Mouse (Mus musculus) frontal cortex, adult (tissue): ENCODE measurements at regions not wholly inside any gene's neighbourhood (a gene's known extent, or its start where the extent isn't known, plus 50 kb on each side); places are given as distances from the start of the nearest gene placed in this dataset.

Source experiments
- ATAC-seq: cut with Nextera tagmentation; 2 replicates; pipeline ENCODE4 v1.9.2; 2017; ENCODE audit warnings: mild to moderate bottlenecking, moderate library complexity, mixed read lengths; ENCODE audit not compliant: low TSS enrichment

DNA sequence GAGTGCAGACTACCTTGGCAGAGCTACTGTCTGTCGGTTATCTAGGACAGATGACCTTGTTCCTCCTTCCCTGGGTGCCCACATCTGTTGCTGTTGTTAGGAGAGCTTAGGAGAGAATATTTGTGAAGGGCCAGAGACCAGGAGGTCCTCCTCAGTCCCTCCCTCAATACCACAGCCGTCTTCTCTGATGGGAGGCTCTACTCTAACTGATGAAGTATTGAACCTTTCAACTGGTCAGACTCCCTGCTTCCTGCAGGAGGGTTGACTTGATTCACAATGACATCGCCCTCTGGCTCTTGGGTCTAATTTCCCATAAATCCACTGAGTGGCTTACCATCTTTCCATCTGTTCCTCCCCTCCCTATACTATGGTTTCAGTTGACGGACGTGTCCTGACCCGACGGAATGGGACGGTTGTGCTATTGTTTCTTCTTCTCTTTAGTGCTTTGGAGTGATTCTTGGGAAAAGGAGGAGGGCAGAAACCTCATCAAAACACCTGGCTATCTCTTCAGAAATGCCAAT, 253.3 kb downstream of the Cd83 start:
- no peak for ATAC-seq

DNA sequence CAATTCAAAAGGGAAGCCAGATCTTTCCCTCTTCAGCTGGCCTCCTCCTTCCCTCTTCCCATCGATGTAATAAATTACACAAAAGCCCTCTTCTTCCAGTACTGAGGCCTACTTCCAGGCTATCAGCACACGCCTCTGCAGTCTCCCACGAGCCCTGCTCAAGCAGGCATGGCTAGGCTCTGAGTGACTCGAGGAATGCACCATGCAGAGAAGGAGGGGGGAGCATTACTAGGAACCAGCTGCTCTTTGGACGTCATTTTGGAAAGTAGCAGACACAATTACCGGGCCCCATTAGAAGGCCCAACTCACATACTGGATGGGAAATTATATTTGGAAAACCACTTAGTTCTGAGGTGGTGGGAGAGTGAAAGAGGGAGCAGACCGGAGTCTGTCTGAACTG, 253.7 kb downstream of the Cd83 start:
- peak; percentile 69; the same call in 1 of the 2 replicates for ATAC-seq

DNA sequence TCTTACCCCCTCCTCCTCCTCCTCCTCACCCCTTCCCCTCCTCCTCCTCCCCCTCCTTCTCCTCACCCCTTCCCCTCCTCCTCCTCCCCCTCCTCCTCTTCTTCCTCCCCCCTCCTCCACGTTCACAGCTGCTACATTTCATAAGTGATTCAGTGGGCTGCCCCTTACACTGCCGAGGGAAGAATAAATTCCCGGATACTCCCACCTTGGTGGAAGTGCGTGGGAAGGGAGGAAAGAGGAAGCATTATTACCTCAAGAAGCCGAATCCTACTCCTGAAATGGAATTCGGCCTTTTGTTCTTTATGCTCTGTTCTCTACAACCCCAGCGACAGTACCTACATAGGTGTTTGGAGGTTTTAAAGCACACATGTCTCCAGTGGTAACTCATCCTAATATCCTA, 256.1 kb downstream of the Cd83 start:
- no peak for ATAC-seq

DNA sequence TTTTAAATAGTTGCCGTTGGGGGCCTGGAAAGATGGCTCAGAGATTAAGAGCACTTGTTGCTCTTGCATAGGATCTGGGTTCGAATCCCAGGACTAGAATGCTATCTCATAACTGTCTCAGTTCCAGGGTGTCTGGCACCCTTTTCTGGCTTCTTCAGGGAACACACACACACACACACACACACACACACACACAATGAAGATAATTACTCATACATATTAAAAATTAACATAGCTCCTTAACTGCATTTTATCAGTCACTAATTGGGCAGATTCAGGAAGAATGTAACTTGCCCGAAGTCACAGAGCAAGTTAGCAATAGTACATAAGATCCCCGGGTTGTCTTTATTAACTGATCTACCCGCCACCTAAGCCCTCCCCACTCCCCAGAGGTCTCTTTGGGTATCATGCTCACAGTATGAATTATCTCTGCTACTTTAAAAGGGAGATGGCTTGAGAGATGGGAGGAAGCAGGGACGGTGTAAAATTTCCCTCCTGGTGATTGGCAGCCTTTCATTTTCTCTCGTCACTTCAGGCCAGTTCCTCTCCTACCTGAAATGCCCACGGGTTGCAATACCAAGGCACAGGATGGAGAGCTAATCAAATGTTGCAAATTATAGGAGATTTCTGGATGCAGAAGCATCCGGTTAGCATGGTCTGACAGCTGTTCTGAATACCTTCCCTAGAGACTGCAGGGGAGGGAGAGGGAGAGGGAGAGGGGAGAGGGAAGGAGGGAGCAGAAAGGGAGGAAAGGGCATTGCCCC, 258.3 kb downstream of the Cd83 start:
- no peak for ATAC-seq

DNA sequence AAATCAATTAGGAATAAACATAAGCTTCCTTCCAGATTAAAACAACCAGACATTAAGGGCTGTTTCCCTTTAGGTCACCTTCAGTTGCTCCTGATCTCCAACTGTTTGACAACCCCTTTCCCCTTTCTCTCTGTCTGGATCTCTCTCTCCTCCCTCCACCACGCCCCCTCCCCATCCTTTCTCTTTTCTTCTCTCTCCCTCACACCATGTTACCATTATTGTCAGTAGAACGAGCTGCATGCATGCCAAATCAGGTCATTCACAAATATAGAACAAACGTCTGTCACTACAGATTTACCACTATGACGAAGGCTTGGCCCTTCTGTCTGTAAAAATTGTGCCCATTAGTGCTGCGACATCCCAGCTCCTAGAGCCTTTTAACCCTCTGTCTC, 258.9 kb downstream of the Cd83 start:
- ATAC-seq = no peak

DNA sequence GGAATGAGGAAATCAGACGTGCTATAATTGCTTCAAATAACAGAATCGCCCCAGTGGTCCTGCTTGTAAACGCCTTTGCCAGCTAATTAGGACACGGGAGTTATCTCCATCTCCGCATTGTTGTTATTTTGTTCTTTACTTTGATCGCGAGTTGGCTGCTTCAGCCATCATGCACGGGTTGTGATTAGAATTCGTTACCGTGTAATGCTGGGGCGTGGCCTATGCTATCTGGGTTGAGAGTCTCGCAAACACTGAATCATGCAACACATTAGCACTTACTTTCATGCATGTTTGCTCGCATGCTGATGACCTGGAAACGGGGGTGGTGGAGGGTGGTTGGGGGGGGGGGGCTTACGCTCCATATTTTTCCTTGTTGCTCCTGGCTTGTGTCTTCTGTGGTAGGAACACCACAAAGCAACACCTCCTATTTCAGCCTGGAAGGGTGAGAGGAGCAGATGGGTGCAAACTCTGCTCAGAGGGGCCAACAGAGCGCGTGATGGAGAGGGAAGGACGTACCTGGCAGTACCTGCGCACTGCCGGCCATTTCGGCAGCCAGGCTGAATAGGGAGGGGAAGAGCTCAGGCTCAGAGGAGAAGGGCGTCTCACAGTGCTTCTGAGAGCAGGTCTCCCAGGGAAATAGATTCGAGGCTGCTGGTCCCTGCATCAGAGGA, 260.1 kb downstream of the Cd83 start:
- no peak for ATAC-seq

DNA sequence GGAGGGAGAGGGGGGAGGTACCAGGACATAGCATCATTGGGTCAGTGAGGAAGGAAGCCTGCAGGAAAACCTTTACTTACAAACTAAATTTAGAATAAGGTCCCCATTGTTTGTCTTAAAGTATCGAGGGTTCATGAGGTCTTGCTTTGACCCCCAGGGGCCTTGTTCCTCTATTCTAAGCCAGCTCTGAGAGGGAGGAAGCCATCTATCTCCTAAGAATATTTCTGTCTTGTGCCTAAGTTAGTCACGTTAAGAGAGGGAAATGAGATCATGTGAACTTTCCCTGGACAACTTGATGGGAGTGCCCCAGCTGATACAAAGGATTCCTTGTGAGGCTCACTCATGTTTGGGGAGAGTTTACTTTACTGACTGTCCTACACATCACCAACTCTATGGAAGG, 261.9 kb downstream of the Cd83 start:
- ATAC-seq = no peak

DNA sequence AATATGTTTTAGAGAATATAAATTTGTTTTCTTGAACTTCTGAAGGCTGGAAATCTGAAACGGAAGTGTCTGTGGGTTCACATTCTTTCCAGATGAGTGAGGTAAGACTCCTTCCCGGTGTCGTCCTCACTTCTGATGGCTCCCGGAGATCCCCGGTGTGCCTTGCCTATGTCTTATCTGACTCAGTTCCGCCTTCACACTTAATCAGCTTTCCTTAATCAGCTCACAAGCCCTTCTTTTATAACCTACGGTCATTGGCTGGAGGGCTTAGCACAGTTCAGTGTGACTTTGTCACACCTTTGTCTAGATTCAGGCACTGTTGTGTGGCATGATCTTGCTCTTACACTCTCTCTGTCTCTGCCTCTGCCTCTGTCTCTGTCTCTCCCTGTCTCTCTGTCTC, 269.6 kb downstream of the Cd83 start:
- no peak for ATAC-seq

DNA sequence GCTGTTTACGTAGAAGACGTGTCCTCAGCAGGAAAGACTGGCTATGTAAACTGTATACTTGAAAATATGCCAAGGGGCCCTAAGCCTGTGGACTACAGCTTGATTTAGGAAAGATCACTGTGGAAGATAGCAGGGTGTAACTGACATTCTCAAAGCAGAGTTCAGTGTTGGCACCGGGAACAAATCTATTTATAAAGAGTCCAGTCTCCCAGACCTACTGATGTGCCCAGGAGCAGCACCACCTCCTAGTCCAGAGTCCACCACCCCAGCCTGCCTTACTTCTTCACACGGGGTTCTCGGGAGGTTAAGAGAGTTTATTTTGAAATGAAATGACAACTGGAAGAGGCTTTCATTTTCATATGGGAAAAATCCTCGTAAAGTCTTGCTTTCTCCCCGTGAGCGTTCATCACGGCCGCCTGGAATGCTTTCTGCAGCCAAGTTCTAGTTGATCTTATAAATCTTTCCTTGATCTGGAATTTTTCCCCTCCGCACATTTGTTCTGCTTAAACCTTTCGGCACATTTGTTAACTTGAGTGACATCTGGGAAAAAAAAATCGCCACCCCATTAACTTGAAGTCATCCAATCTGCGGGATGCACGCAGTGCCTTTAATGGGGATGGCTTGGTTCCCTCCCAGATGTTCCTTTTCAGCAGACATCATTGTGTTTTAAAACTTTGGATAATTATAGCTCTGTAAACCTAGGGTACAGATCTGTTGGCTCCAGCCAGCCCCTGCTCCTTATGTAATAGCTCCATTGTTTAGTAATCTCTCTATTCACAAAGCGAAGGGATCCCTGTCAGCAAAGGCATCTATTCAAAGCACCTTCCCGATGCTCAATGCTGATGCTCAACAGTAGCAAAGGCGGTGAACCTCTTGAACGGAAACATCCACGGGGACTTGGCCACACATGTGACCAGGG, 271.3 kb downstream of the Cd83 start:
- ATAC-seq = peak; percentile 62

DNA sequence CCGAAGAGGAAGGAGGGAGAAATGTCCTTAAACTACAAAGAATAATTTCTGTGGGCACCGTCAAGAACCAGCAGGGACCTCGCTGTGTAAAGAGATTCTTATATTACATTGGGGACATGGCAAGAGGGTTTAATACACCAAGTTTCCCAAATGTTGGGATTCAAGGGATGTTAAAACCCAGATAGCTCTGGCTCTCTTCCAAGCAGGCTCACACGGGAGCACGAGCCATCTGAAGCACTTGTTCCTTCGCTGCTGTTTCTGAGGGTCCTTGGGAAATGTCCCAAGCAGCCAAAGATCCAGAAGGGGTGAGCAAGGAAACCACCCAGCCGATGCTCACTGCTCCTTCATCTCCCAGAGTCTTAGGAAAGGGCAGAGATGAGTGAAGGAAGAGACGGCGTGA, 272.1 kb downstream of the Cd83 start:
- no peak for ATAC-seq

DNA sequence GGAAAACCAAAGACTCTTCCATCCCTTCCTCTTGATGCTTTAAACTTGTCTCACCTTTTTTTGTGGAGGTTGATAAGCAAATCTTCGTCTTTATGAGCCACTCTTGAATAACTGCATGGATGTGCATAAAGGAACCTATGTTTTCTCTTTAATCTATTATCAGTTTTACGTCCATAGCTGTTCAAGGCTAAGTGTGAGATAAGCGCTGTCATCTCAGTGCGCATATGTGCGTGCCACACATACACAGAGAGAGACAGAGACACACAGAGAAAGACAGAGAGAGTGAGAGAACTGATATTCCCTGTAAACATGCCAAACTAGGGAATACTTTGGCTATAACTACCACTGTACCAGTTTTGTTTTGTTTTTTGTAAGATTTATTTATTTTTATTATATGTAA, 273.0 kb downstream of the Cd83 start:
- ATAC-seq = no peak

DNA sequence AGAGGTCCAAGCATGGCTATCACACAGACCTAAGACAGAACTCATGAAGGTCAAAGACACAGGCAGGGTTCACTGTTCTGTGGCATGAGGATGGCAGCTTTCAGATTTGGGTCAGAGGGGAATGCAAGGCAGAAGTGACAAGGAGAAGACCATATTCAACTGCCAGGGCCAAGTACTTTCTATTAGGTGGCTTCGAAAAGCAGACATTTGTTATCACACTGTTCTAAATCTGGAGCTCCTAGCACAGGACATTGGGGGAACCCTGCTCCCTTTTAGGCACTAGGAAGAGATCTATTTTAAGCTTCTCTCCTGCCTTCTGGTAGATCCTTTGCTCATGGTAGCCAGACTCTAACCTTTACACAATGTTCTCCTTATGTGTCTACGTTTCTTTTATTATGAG, 273.7 kb downstream of the Cd83 start:
- no peak for ATAC-seq

DNA sequence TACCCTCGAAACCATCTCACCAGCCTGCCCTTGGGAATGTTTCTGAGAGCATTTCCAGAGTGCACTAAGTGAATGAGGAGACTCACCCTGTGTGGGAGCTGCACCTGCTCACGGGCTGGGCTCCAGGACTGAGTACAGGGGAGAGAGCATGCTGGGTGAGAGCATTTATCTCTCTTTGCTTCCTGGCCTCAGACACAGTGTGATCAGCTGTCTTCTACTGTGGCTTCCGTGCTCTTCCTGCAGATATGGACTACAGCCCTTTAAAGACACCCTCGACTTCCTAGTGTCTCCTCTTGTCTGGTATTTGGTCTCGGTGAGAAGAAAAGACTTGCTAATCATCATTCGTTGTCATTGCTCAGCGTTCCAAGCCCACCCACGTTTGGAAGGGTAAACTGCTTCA, 274.9 kb downstream of the Cd83 start:
- ATAC-seq = no peak

DNA sequence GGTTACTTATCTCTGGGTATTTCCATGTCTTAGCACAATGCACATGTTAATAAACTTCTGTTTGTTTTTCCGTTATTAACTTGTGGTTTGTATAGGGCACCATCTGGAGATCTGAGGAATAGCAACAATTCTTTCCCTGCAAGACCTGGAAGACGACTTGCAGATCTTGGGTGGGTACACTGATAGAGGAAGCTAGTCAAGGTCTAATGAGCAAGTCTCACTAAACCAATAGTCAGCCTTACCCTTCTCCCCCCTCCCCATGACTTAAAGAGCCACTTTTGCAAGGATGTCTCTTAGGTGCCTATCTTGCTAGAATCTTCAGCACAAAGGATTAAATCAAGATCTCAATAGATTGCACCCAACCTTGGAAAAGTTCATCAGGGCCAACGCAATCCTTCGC, 276.7 kb downstream of the Cd83 start:
- ATAC-seq = no peak

DNA sequence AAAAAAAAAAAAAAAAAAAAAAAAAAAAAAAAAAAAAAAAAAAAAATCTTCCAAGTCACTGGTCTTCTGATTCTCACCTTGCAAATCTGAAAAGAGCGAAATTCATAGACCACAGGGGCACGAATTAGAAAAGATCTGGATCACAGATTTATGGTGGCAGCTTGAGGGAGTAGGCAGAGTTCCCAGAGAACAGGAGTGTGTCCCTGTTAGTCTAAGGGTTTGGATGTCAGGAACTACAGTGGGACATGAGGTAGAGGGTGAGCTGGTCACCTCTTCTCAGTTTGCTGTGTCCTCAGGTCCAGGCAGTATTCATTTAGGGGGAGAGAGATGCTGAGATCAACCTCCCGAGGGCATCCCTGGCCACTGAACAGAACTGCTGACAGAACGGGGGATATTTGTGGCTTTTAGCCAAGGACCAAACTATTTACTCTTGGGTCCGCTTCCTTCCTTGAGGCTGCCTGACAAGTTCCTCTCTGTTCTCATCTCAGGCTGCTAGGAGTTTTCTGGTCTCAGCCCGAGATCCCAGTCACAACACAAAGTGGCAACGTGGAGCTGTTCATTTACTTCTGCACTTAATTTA, 277.2 kb downstream of the Cd83 start:
- ATAC-seq = no peak

DNA sequence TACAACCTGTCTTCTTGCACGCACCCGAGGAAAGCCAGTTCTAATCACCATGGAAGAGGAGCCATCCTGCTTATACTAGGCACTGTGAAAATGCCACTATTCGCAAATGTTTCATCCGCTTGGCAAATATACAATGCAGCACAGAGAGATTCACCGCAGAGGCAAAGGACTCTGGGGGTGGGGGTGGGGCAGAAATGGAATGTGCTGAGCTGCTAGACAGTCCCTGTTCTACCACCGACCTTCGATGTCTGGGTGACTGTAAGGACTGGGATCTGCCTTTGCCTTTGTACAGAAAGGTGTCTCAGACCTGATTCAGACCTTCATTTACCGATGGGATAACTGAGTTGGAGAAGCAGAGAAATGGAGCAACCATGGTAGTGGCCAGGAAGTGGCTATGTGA, 278.7 kb downstream of the Cd83 start:
- ATAC-seq = no peak

DNA sequence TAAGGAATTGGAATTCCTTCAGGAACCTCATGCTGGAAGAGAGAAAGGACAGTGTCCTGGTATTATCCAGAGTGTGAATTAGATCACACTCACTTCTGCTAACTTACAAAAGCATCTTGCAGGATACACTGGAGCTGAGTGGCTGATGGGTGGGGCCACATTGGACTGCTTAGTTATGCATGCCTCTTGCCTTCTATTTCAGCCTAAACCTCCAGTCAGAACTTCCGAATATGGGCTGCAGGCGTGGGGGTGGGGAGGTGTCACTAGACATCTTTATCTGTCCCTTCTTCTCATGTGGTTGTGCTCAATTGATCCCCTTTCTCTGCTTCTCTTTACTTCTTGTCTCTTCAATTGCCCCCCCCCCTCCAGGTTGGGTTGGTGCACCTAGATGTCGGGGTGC, 279.5 kb downstream of the Cd83 start:
- ATAC-seq = no peak

DNA sequence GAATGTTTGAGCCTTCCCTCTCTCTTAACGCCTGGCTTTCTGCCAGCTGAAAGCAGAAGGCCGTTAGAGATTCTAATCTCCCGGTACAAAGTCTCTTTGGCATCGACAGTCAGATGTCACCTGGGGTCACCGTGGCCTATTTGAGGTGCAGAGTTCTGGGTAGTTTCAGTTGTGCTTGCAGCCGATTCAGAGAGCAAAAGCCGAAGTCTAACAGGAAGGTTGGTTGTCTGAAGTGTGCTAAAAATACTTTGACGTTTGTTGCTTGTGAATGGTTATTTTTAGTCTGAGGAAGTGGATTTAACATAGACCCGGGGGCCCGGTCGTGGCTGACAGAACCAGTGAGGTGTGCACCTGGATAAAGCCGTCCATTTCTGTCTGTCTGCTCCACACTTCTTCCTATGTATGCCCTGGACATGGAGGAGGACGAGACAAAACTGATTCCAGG, 281.2 kb downstream of the Cd83 start:
- no peak for ATAC-seq

DNA sequence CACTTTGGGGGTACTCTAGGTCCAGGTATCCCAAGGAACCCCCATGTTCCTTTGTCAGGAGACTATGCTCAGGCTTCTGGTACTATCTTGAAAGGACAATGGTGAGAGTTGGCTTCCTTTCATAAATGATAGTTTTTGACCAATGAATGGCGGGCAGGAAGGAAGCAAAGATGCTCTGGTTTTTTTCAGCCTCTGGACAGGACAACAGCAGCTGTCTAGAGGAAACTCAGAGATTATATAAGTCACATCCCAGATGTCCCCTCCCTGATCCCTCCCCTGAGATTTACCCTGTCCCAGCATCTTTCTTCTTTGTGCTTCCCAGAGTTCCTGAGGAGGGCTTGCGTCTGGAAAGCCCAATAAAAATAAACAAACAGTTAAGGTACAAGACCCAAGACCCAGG, 282.7 kb downstream of the Cd83 start:
- ATAC-seq = no peak

DNA sequence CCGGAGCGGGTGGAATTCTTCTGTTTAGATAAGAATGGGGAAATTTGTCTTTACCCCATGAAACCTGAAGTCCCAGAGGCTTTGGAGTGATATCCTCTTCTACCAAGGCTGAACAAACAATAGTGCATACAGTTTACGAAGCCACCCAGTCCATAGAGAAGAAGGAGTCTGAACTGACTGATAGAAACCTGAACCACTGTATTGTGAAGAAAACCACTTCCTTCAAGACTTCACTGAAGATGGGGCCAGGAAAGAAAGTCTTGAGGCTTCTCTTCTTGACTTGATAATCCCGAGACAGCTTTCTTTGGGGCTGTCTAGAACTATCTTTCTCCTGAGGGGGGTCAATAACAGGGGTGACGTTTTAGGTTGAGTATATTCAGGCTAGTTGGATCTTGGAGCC, 284.4 kb downstream of the Cd83 start:
- ATAC-seq = no peak

DNA sequence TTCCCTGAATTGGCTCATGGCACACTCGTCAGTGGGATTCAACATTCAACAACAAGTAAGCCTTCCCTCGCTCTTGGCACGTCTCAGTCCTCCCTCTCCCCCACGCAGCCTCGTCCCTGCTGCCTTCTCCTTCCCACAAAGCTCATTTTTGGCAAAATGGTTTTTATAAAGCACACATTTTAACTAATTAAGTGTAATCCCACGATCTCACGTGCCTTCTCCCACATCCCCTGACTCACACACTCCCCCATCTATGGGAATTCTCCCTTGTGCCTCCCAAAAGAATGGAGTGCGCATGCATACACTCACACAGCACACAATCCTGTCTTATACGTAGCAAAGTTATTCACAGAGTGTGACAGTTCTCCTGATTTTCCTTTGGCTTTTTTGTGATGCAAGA, 288.5 kb downstream of the Cd83 start:
- peak; percentile 66 for ATAC-seq

DNA sequence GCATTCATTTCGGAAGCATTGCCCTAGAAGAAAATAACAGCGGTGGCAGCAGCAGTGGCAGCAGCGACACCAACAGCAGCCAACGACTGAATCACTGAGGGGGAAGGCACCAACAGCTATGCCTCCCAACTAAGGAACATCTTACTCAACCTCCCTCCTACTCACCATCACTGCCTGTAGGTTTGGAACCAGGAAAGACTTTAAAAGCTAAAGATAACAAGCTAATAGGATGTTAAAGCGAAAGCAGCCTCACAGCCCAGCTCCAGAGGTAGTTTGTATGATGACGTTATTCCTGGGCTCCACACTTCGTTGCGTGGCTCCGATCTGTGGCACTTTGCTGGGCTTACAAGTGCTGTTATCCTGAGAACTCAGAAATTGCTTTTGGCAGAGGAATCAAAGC, 289.6 kb downstream of the Cd83 start:
- peak; percentile 91 for ATAC-seq
